Mouse (Mus musculus) cerebellum, adult 9-11 months (tissue): ENCODE measurements around the gene Fam129a.
"Not testable (repeated sequence)": the region's sequence is repeated elsewhere in the genome, so short reads cannot be mapped to it uniquely, and the experiment has no call there.

Source experiments
- DNase-seq: peaks from one replicate; pipeline ENCODE4 v3.0.0; 2022

Gene Fam129a

DNA sequence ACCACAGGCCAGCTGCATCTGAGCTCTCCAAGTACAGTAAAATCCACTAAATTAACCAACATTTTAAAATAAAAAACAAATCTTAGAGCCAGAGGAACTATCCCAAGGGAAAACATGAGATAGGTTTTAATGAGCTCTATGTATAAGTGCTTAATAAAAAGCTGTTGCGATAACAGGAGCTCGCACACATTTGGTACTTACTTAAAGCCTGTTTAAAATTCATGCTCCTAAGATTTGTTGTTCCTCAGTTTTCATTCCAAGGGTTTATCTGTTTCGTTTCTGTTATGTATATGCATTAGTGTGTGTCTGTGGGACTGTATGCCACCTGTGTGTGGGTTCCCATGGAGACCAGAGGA is 135.4 kb downstream of the Fam129a start:
- no peak for DNase-seq

DNA sequence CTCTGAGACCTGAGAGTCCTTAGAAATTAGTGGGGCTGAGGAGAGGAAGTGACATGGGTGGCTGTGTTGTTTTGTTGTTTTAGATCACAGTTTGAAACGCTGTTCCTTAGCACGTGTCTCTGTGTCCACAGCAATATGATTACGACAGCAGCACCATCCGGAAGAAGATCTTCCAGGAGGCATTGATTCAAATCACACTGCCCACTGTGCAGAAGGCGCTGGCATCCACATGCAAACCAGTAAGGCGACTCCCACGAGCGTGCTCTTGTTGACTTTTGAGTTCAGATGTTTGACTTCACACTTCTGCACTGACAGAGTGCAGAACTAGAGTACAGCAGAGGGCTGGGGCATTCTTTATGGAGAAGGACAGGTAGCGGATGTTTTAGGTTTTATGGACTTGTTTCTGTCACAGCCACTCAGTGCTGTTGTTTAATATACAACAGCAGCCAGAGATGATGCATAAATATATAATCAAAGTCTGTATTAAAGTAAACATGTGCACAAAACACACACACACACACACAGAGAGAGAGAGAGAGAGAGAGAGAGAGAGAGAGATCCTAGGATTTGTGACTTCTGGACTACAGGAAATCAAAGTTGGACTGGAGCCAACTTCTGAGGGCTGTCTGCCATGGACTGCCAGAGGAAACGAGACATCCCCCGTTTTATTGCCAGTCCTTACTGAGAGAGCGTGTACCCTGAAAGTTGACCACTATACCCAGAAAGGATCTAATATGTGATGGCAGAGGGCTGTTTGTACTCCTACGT is 138.2 kb downstream of the Fam129a start:
- no peak for DNase-seq

GRCm38 (mm10) chr1:151709734-151710022 is 138.7 kb downstream of the Fam129a start:
- DNase-seq = no peak

- no peak for DNase-seq
These were observed 139.6 kb downstream of the Fam129a start for GRCm38 (mm10) chr1:151710424-151711055.

DNA sequence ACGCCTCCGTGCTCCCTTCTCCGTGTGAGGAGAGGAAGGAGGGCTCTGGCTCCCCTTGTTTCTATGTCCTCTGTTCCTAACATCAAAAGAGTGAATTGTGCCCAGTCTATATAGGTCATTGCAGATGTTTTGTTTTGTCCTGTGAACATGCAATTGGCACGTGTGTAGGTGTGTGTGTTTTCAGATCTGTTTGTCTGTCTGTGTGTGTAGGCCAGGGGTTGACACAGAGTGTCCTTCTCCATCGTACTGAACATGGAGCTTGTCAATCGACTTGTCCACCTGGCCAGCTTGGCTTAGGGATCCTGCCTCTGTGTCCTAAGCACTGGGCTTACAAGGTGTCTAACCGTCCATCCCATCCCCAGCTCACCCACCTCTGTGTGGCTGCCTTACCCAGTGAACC is 140.1 kb downstream of the Fam129a start:
- DNase-seq = no peak

DNA sequence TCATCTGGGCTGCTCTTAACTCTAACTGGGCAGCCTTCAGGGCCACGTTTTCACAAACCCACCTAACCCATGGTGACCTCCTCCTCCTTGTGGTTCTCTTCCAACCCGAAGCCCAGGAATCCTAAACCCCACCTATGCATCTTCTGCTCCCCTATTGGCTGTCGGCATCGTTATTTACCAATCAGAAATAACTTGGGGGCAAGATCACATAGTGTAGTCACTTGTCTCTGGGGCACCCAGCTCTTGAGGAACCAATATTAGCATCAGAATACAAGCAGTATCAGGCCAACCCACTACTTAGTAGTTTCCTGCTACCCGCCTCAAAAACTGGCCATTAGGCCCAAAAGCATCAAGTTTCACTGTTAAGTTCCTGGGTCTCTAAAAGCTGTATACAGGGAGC is 141.7 kb downstream of the Fam129a start:
- DNase-seq = no peak

DNA sequence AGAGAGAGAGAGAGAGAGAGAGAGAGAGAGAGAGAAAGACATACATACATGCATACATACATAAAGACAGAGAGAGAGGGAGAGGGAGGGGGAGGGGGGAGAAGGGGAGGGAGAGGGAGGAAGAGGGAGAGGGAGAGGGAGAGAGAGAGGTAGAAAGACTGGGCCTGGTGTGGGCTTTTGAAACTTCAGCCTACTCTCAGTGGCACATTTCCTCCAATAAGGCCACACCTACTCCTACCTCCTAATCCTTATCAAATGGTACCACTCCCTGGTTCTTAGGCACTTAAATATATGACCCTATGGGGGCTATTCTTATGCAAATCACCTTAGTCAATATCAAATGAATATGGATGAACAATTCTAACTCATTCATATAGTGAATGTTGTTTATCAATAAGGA is 142.6 kb downstream of the Fam129a start:
- no peak for DNase-seq

DNA sequence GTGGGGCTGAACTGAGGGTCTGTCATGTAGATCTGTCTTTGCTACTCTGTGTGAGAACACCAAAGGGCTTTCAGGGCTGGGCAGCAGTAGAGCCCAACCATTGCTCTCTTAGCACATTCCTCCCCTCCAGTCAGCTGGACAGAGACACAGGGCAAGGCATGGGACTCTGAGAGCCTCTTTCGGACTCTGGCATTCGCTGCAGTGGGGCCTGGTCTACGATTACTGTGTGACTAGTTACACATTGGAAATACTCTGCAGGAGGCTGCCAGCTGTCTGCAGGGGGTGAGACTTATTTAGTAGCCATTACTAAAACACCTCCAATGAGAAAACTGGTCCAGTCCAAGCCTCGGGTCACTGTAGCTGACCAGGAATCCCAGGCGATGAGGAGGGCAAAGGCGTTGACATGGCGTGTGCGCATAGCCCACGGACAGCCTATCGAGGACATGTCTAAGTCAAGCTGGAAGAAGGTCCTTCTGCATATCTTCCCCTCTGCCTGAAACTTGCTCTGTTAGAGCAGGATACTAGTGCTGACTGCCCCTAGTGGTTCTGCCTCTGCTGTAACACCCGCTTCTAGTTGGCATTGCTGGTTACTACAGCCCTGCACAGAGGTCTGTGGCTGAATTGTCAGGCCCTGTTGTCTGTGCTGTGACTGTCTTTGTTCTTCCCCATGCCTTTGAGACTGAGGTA is 145.2 kb downstream of the Fam129a start:
- no peak for DNase-seq

DNA sequence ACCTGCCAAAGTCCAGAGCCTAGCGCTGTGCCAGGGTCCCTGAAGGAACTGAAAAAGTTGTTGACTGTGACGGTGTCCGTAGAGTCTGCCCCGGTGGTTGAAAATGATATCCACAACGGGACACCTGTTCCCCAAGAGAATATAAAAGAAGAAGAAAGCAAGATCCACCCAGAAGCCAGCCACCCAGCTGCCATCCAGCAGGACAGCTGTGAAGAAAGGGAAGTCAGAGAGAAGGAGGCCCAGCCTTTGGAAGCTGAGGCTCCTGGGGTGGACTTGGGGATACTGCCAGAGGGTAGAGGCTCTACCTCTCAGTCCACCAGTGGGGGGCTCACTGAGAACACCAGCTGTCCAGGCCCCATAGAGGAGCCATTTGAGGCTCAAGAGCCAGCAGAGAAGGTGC is 146.6 kb downstream of the Fam129a start:
- no peak for DNase-seq

DNA sequence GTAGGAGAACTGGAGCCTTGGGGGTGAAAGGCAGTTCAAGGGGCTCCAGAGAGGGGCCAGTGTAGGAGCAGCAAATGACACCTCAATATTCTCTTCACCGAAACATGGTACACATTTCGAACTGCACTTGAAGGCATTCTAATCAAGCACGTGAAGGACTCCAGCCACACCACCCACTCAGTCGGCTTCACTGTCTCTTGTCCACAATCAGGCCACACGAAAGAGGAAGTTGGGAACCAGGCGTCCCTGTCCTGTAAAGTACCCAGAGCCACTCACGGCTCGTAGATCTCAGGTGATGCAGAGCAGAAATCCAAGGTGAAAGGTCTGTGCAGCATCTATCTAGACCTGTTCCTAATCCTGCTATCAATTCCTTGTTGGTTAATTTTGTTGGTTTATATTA is 147.6 kb downstream of the Fam129a start:
- DNase-seq = no peak

DNA sequence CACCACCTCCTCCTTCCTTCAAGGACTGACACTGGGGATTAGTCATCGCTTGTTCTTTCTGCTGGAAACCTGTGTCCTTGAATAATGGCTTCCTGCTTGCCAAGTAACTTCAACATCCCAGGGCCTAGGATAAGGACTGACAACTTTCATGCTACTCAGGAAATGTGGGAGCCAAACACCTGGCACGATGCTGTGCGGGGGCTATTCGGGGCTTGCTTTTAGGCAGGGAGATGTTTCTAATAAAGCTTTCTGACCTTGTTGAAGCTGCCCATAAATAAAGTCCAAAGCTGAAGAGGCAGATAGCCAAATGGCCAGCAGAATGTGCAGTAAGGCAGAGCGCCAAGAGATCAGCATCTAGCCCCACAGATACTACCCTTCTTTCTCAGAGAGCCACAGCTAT is 148.9 kb downstream of the Fam129a start:
- peak; percentile 7 for DNase-seq

- DNase-seq = no peak
These were observed 149.6 kb downstream of the Fam129a start for GRCm38 (mm10) chr1:151720566-151720965.

DNA sequence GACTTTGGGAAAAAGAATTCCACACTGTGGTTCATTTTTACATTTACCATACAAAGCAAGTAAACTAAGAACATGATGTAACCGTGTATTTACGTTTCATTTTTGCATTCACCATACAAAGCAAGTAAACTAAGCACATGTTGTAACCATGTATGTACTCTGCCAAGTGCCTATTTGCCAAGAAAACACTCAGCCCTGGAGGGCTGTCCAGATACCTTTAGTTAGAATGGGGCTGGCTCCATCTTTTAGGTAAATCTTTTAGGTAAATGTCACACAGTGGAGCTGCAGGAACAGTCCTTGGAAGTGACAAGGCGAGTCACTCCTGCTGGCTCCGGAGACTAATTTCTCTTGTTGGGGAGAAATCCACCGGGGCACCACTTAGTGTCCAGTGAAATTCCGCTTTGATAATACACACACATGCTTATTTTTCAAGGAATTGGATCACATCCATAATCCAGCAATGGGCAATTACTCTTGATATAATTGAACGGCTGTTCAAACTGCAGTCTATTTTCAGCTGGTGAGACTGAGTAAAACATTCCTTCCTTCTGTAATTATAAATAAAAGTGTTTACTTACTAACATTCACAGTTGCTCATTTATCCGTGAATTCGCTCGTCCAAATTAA is 150.5 kb downstream of the Fam129a start:
- no peak for DNase-seq

GRCm38 (mm10) chr1:151723771-151724170 is 152.8 kb downstream of the Fam129a start:
- DNase-seq = no peak

GRCm38 (mm10) chr1:151725590-151725989 is 154.6 kb downstream of the Fam129a start:
- no peak for DNase-seq

GRCm38 (mm10) chr1:151726358-151726757 is 155.4 kb downstream of the Fam129a start:
- no peak for DNase-seq

GRCm38 (mm10) chr1:151728141-151728540 is 157.2 kb downstream of the Fam129a start:
- no peak for DNase-seq

- DNase-seq = no peak
These were observed 166.2 kb downstream of the Fam129a start for GRCm38 (mm10) chr1:151737146-151737545.

- no peak for DNase-seq
These were observed 170.2 kb downstream of the Fam129a start for GRCm38 (mm10) chr1:151741199-151741621.

GRCm38 (mm10) chr1:151749894-151750293 is 178.9 kb downstream of the Fam129a start:
- not testable (repeated sequence) for DNase-seq

- DNase-seq = no peak
These were observed 182.0 kb downstream of the Fam129a start for GRCm38 (mm10) chr1:151752946-151753345.

- DNase-seq = no peak
These were observed 182.5 kb downstream of the Fam129a start for GRCm38 (mm10) chr1:151753374-151753929.

DNA sequence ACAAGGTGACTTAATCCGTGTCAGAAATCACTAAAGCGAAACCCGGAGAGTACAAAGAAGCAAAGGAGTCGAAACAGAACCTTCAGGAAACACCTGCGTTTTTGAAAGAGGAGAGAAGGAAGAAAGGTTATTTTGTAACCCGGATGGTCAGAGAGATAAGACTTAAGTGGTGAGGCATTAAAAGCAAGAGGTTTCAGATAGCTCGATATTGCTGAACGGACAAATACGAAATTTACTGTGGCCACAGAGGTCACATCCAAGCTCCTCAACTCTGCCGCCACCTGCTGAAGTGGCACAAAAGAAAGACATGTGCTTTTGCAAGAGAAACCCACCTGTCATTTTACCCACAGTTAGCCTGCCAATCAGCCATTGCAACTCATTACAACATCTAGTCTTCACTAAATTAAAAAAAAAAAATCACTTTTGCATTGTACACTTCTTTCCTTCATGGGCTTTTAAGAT is 183.1 kb downstream of the Fam129a start:
- DNase-seq = peak; percentile 43
